Mouse (Mus musculus) forebrain, embryonic 13.5 days (tissue): Measurements from ENCODE around the gene Rep15. TPM values are rescaled to one million over a fixed set of nuclear protein-coding genes. Genes with fewer than 3 reads are reported as not detected.

ENCODE experiments used
- ATAC-seq: fragments of 200-750 bp; cut with Nextera tagmentation; 2 replicates; pipeline ENCODE4 v1.8.0; 2017
- H3K27ac ChIP-seq: fragments of 300-500 bp; sonication (generic); 2 replicates; pipeline ENCODE4 v1.5.1; 2015; ENCODE audit warnings: inconsistent platforms, mild to moderate bottlenecking, moderate library complexity
- H3K27me3 ChIP-seq: fragments of 300-500 bp; sonication (generic); 2 replicates; pipeline ENCODE4 v1.6.1; 2015; ENCODE audit warnings: mild to moderate bottlenecking, inconsistent platforms
- H3K36me3 ChIP-seq: fragments of 300-500 bp; sonication (generic); 2 replicates; pipeline ENCODE4 v1.6.1; 2015; ENCODE audit warnings: mild to moderate bottlenecking, inconsistent platforms; ENCODE audit not compliant: poor library complexity, severe bottlenecking
- H3K4me1 ChIP-seq: fragments of 300-500 bp; sonication (generic); 2 replicates; pipeline ENCODE4 v1.6.1; 2015; ENCODE audit warnings: inconsistent platforms
- H3K4me2 ChIP-seq: fragments of 300-500 bp; sonication (generic); 2 replicates; pipeline ENCODE4 v1.6.1; 2015; ENCODE audit warnings: inconsistent platforms, mild to moderate bottlenecking, moderate library complexity
- H3K4me3 ChIP-seq: fragments of 300-500 bp; sonication (generic); 2 replicates; pipeline ENCODE4 v1.5.1; 2015; ENCODE audit warnings: mild to moderate bottlenecking, inconsistent platforms
- H3K9ac ChIP-seq: fragments of 300-500 bp; sonication (generic); 2 replicates; pipeline ENCODE4 v1.6.1; 2015; ENCODE audit warnings: mild to moderate bottlenecking, inconsistent platforms
- H3K9me3 ChIP-seq: fragments of 300-500 bp; sonication (generic); replicated peaks from 2 replicates; pipeline ENCODE4 v1.6.1; 2016; ENCODE audit warnings: inconsistent platforms
- WGBS: fragments of 180-500 bp; shearing (Covaris S2); methylation state at CpG from one replicate; pipeline ENCODE4 v1.1.7; 2015; 5-methylcytosine and 5-hydroxymethylcytosine counted together
- polyA plus RNA-seq: library from polyadenylated mRNA; unstranded; fragments of >200 nt; fragmentation: Nextera tagmentation; extraction: Ambion mirVana; gene quantifications from 2 replicates; pipeline ENCODE4 v1.2.1, GENCODE M21; 2015

The Rep15 gene
- polyA plus RNA-seq, 1 experiment from 2014 or later: 0.97 TPM

- H3K4me1 ChIP-seq: no peaks in the 10 kb centered on the region
- H3K4me2 ChIP-seq: no peak overlapping the region
- no peak overlapping the region for H3K4me3 ChIP-seq
- peaks cover 2% of the 10 kb centered on the region; the same call in 1 of the 2 replicates for H3K36me3 ChIP-seq
- H3K27ac ChIP-seq: no peak overlapping the region
- no peak overlapping the region for H3K9ac ChIP-seq
- no peaks in the 10 kb centered on the region for H3K27me3 ChIP-seq
- no peak for ATAC-seq
- no peaks in the 10 kb centered on the region for H3K9me3 ChIP-seq
- 67% methylated on average over 6 of the region's 6 CpGs for WGBS
Measured at GRCm38 (mm10) chr6:147011555-147011954, 20.8 kb upstream of the Rep15 start.

GRCm38 (mm10) chr6:147011977-147012376, 20.4 kb upstream of the Rep15 start:
- Histone ChIP-seq H3K4me2 (no peak overlapping the region), H3K4me1 (no peaks in the 10 kb centered on the region), H3K9ac (no peak overlapping the region), H3K27me3 (no peaks in the 10 kb centered on the region), H3K27ac (no peak overlapping the region), H3K4me3 (no peak overlapping the region), H3K36me3 (peaks cover 5% of the 10 kb centered on the region; the same call in 1 of the 2 replicates), H3K9me3 (no peaks in the 10 kb centered on the region)
- ATAC-seq: no peak
- WGBS: 71% methylated on average over 6 of the region's 6 CpGs

- Histone ChIP-seq H3K36me3 (peaks cover 5% of the 10 kb centered on the region; the same call in 1 of the 2 replicates), H3K27me3 (no peaks in the 10 kb centered on the region), H3K4me1 (no peaks in the 10 kb centered on the region), H3K27ac (no peak overlapping the region), H3K4me3 (no peak overlapping the region), H3K9me3 (no peaks in the 10 kb centered on the region), H3K9ac (no peak overlapping the region), H3K4me2 (no peak overlapping the region)
- ATAC-seq: no peak
- WGBS: 72% methylated on average over 1 of the region's 1 CpGs
Measured at GRCm38 (mm10) chr6:147013546-147013945, 18.8 kb upstream of the Rep15 start.

- Histone ChIP-seq H3K9me3 (no peaks in the 10 kb centered on the region), H3K27ac (no peak overlapping the region), H3K27me3 (no peaks in the 10 kb centered on the region), H3K4me2 (no peak overlapping the region), H3K9ac (no peak overlapping the region), H3K36me3 (peaks cover 10% of the 10 kb centered on the region; the same call in 1 of the 2 replicates), H3K4me1 (no peaks in the 10 kb centered on the region), H3K4me3 (no peak overlapping the region)
- ATAC-seq: no peak
- 90% methylated on average over 4 of the region's 4 CpGs for WGBS
Measured at GRCm38 (mm10) chr6:147017906-147018305, 14.5 kb upstream of the Rep15 start.

- no peak overlapping the region for H3K9ac ChIP-seq
Measured at GRCm38 (mm10) chr6:147018364-147018763, 14.0 kb upstream of the Rep15 start.

GRCm38 (mm10) chr6:147021181-147021580, 11.2 kb upstream of the Rep15 start:
- peaks cover 10% of the 10 kb centered on the region; the same call in 1 of the 2 replicates for H3K36me3 ChIP-seq
- H3K27me3 ChIP-seq: no peaks in the 10 kb centered on the region
- 95% methylated on average over 5 of the region's 5 CpGs for WGBS
- H3K9me3 ChIP-seq: no peaks in the 10 kb centered on the region
- ATAC-seq: no peak
- H3K27ac ChIP-seq: no peak overlapping the region
- no peak overlapping the region for H3K4me2 ChIP-seq
- H3K9ac ChIP-seq: no peak overlapping the region
- no peaks in the 10 kb centered on the region for H3K4me1 ChIP-seq
- H3K4me3 ChIP-seq: no peak overlapping the region

More at GRCm38 (mm10) chr6:147018364-147018763, 14.0 kb upstream of the Rep15 start:
- no peaks in the 10 kb centered on the region for H3K27me3 ChIP-seq
- no peaks in the 10 kb centered on the region for H3K9me3 ChIP-seq
- H3K4me3 ChIP-seq: no peak overlapping the region
- no peak for ATAC-seq
- WGBS: 91% methylated on average over 5 of the region's 5 CpGs
- H3K36me3 ChIP-seq: peaks cover 10% of the 10 kb centered on the region; the same call in 1 of the 2 replicates
- no peaks in the 10 kb centered on the region for H3K4me1 ChIP-seq
- H3K4me2 ChIP-seq: no peak overlapping the region
- H3K27ac ChIP-seq: no peak overlapping the region

GRCm38 (mm10) chr6:147022375-147023132, 9.8 kb upstream of the Rep15 start:
- Histone ChIP-seq H3K9ac (no peak overlapping the region), H3K27me3 (no peaks in the 10 kb centered on the region), H3K4me1 (no peaks in the 10 kb centered on the region), H3K4me3 (no peak overlapping the region), H3K27ac (no peak overlapping the region), H3K9me3 (no peaks in the 10 kb centered on the region), H3K36me3 (0 out of 2 replicates have a peak, but pooled peaks cover 5% of the 10 kb centered on the region), H3K4me2 (no peak overlapping the region)
- WGBS: 88% methylated on average over 16 of the region's 16 CpGs
- ATAC-seq: no peak

- Histone ChIP-seq H3K36me3 (0 out of 2 replicates have a peak, but pooled peaks cover 5% of the 10 kb centered on the region), H3K4me2 (no peak overlapping the region), H3K9me3 (no peaks in the 10 kb centered on the region), H3K4me3 (no peak overlapping the region), H3K27ac (no peak overlapping the region), H3K9ac (no peak overlapping the region), H3K4me1 (no peaks in the 10 kb centered on the region), H3K27me3 (no peaks in the 10 kb centered on the region)
- 97% methylated on average over 2 of the region's 2 CpGs for WGBS
- no peak for ATAC-seq
Measured at GRCm38 (mm10) chr6:147023133-147023395, 9.3 kb upstream of the Rep15 start.

- no peaks in the 10 kb centered on the region for H3K9me3 ChIP-seq
- H3K4me3 ChIP-seq: no peak overlapping the region
- H3K27ac ChIP-seq: no peak overlapping the region
- no peaks in the 10 kb centered on the region for H3K4me1 ChIP-seq
- no peak overlapping the region for H3K4me2 ChIP-seq
- H3K9ac ChIP-seq: no peak overlapping the region
- ATAC-seq: no peak
- 0 out of 2 replicates have a peak, but pooled peaks cover 5% of the 10 kb centered on the region for H3K36me3 ChIP-seq
- no peaks in the 10 kb centered on the region for H3K27me3 ChIP-seq
Measured at GRCm38 (mm10) chr6:147023568-147023967, 8.8 kb upstream of the Rep15 start.

GRCm38 (mm10) chr6:147024761-147025160, 7.6 kb upstream of the Rep15 start:
- H3K9ac ChIP-seq: no peak overlapping the region
- H3K4me1 ChIP-seq: no peaks in the 10 kb centered on the region
- H3K27ac ChIP-seq: no peak overlapping the region
- no peak overlapping the region for H3K4me3 ChIP-seq
- WGBS: 96% methylated on average over 3 of the region's 3 CpGs
- H3K27me3 ChIP-seq: no peaks in the 10 kb centered on the region
- H3K4me2 ChIP-seq: no peak overlapping the region
- no peak for ATAC-seq
- H3K36me3 ChIP-seq: peaks cover under 1% of the 10 kb centered on the region; the same call in 1 of the 2 replicates
- no peaks in the 10 kb centered on the region for H3K9me3 ChIP-seq

- no peaks in the 10 kb centered on the region; the same call in 1 of the 2 replicates for H3K36me3 ChIP-seq
- 87% methylated on average over 2 of the region's 2 CpGs for WGBS
- H3K4me2 ChIP-seq: no peak overlapping the region
- no peaks in the 10 kb centered on the region for H3K4me1 ChIP-seq
- H3K9me3 ChIP-seq: no peaks in the 10 kb centered on the region
- no peaks in the 10 kb centered on the region for H3K27me3 ChIP-seq
- no peak overlapping the region for H3K27ac ChIP-seq
- no peak overlapping the region for H3K9ac ChIP-seq
- H3K4me3 ChIP-seq: no peak overlapping the region
- ATAC-seq: no peak
Measured at GRCm38 (mm10) chr6:147028396-147028795, 4.0 kb upstream of the Rep15 start.

- no peaks in the 10 kb centered on the region; the same call in 1 of the 2 replicates for H3K36me3 ChIP-seq
- WGBS: 94% methylated on average over 9 of the region's 9 CpGs
- no peak overlapping the region for H3K4me2 ChIP-seq
- no peaks in the 10 kb centered on the region for H3K9me3 ChIP-seq
- no peaks in the 10 kb centered on the region for H3K27me3 ChIP-seq
- H3K27ac ChIP-seq: no peak overlapping the region
- ATAC-seq: no peak
- no peak overlapping the region for H3K4me3 ChIP-seq
- H3K4me1 ChIP-seq: no peaks in the 10 kb centered on the region
- no peak overlapping the region for H3K9ac ChIP-seq
Measured at GRCm38 (mm10) chr6:147029591-147029990, 2.8 kb upstream of the Rep15 start.
